Comparison of ENCODE assay signal across 8 mouse cellular contexts in the genomic region with DNA sequence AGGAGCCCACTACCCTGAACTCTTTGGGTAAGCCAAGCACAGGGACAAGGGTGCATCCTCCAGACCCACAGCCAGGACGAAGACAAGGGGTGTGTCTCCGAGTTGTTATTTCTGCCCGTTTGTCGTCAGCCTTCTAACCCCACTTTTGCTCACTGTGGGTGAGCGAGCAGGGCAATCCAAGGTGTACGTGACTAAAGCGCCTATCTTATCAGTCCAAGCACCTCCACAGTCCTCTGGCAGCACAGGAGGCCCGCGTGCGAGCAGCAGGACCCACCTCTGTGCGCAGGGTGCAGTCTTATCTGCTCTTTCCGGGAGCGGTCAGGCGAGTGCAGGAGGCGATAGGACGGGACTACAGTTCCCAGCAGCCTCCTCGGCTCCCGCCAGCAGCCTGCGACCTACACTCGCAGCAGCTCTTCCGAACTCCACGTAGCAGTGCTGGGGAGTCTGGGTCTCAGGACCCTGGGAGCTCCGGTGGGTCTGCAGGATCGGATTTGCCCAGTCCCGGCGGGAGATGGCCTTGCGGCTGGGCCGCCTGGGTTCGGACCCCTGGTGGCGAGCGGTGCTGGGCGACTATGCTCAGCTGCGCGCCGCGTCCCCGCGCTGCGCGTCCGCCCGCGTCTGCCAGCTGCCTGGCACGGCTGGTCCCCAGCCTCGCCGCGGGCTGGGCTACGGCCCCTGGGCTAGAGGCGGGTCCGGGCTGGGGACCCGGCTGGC. TPM values are rescaled to one million over a fixed set of nuclear protein-coding genes. Genes with fewer than 3 reads are reported as not detected.
DNase-seq lines count a peak whose midpoint lies in the region; ATAC-seq and TF ChIP-seq lines count a peak whose summit lies in the region.

A gene (plus strand): TSS at position 376 of the 714 bp plus-strand sequence.

- peak; percentile 57 for TF ChIP-seq CTCF in heart, adult 2 months (IDR thresholded peaks at IDR 0.05)

- H3K27ac ChIP-seq in embryonic facial prominence, embryonic 13.5 days = peak within 1 kb of the TSS; percentile 81
- peak within 1 kb of the TSS; percentile 94 for H3K27ac ChIP-seq in heart, adult 2 months
- peak within 1 kb of the TSS; percentile 76 for H3K27ac ChIP-seq in limb, embryonic 13.5 days
- H3K27ac ChIP-seq in midbrain, embryonic 16.5 days (ENCODE audit: low read length) = peak within 1 kb of the TSS; percentile 81

- peaks cover 13% of the 10 kb centered on the region for H3K4me1 ChIP-seq in embryonic facial prominence, embryonic 13.5 days
- peaks cover 2% of the 10 kb centered on the region for H3K4me1 ChIP-seq in heart, adult 2 months (ENCODE audit: control insufficient read depth, insufficient read depth, low read length)
- peaks cover 10% of the 10 kb centered on the region; the same call in 1 of the 2 replicates for H3K4me1 ChIP-seq in limb, embryonic 13.5 days
- peaks cover 11% of the 10 kb centered on the region for H3K4me1 ChIP-seq in midbrain, embryonic 16.5 days (ENCODE audit: control insufficient read depth, insufficient read depth, low read length)

- H3K27me3 ChIP-seq in embryonic facial prominence, embryonic 13.5 days = no peaks in the 10 kb centered on the region
- H3K27me3 ChIP-seq in heart, adult 2 months (ENCODE audit: control insufficient read depth, insufficient read depth, low read length) = no peaks in the 10 kb centered on the region
- H3K27me3 ChIP-seq in limb, embryonic 13.5 days = no peaks in the 10 kb centered on the region
- H3K27me3 ChIP-seq in midbrain, embryonic 16.5 days (ENCODE audit: control insufficient read depth, insufficient read depth, low read depth, low read length) = no peaks in the 10 kb centered on the region

- TF ChIP-seq POLR2A in heart, adult 2 months (IDR thresholded peaks at IDR 0.05; ENCODE audit: insufficient read depth, low read depth, low read length) = peak; percentile 79

- peak; percentile 95 for ATAC-seq in embryonic facial prominence, embryonic 13.5 days (ENCODE audit: insufficient number of reproducible peaks, insufficient read depth, low FRiP score, low TSS enrichment, low read depth)
- ATAC-seq in limb, embryonic 13.5 days (ENCODE audit: low FRiP score, low read depth) = peak; percentile 98
- peak; percentile 100 for ATAC-seq in midbrain, embryonic 16.5 days

- H3K4me3 ChIP-seq in embryonic facial prominence, embryonic 13.5 days = peak within 1 kb of the TSS; percentile 94
- H3K4me3 ChIP-seq in heart, adult 2 months = peak within 1 kb of the TSS; percentile 97
- H3K4me3 ChIP-seq in limb, embryonic 13.5 days = peak within 1 kb of the TSS; percentile 93
- H3K4me3 ChIP-seq in midbrain, embryonic 16.5 days (ENCODE audit: low read depth, low read length) = peak within 1 kb of the TSS; percentile 92

- DNase-seq in 3134 (ENCODE audit: extremely low read depth, insufficient read length, low spot score) = peak; percentile 88
- DNase-seq in adrenal gland, postnatal 36 days = peak; percentile 84 to 91
- peak; percentile 87 to 90 for DNase-seq in heart, adult 2 months
- DNase-seq in kidney, adult 8-10 months = peak; percentile 73 to 77
- DNase-seq in spleen, postnatal 10 days (ENCODE audit: low spot score in 2 of 2) = peak; percentile 90

- 0 out of 2 replicates have a peak, but pooled peaks cover 1% of the 10 kb centered on the region for H3K79me2 ChIP-seq in heart, adult 2 months (replicated peaks; ENCODE audit: control insufficient read depth, insufficient read depth, low read length)

- H3K9me3 ChIP-seq in embryonic facial prominence, embryonic 13.5 days = no peaks in the 10 kb centered on the region
- no peaks in the 10 kb centered on the region for H3K9me3 ChIP-seq in limb, embryonic 13.5 days
- no peaks in the 10 kb centered on the region for H3K9me3 ChIP-seq in midbrain, embryonic 16.5 days (replicated peaks; ENCODE audit: control insufficient read depth, low read length, poor library complexity, severe bottlenecking)

- H3K36me3 ChIP-seq in embryonic facial prominence, embryonic 13.5 days = peaks cover 21% of the 10 kb centered on the region
- no peaks in the 10 kb centered on the region for H3K36me3 ChIP-seq in heart, adult 2 months (ENCODE audit: control insufficient read depth, insufficient read depth, low read length)
- H3K36me3 ChIP-seq in limb, embryonic 13.5 days = peaks cover 22% of the 10 kb centered on the region
- H3K36me3 ChIP-seq in midbrain, embryonic 16.5 days (ENCODE audit: control insufficient read depth, insufficient read depth, low read length) = peaks cover 12% of the 10 kb centered on the region

- H3K9ac ChIP-seq in embryonic facial prominence, embryonic 13.5 days = peak within 1 kb of the TSS; percentile 86
- peak within 1 kb of the TSS; percentile 90 for H3K9ac ChIP-seq in heart, adult 2 months (ENCODE audit: low read depth, low read length)
- H3K9ac ChIP-seq in limb, embryonic 13.5 days = peak within 1 kb of the TSS; percentile 85
- H3K9ac ChIP-seq in midbrain, embryonic 16.5 days (ENCODE audit: low read depth, low read length) = peak within 1 kb of the TSS; percentile 84

- intact Hi-C loops in heart, adult 2 months (cut with DNase I) = loop anchor here (2.0 kb wide), 1 partner anchor 59 kb away; no protein-coding TSS in a partner anchor

- under 1% methylated on average over 51 of the region's 51 CpGs for WGBS in embryonic facial prominence, embryonic 13.5 days
- 1% methylated on average over 51 of the region's 51 CpGs for WGBS in heart, adult 2 months
- under 1% methylated on average over 51 of the region's 51 CpGs for WGBS in limb, embryonic 13.5 days
- under 1% methylated on average over 48 of the region's 51 CpGs for WGBS in midbrain, embryonic 16.5 days

- peak within 1 kb of the TSS; percentile 80 for H3K4me2 ChIP-seq in embryonic facial prominence, embryonic 13.5 days
- H3K4me2 ChIP-seq in limb, embryonic 13.5 days (replicated peaks) = peak within 1 kb of the TSS; percentile 76
- peak within 1 kb of the TSS; percentile 78 for H3K4me2 ChIP-seq in midbrain, embryonic 16.5 days (ENCODE audit: low read length)

- peak; percentile 52; the same call in 1 of the 2 replicates for TF ChIP-seq EP300 in heart, adult 2 months (IDR thresholded peaks at IDR 0.05; ENCODE audit: insufficient read depth, low read depth, low read length)

RNA-seq across cellular contexts. Expression of the gene that starts here (rescaled TPM):
- 10 to 100 TPM; 17.0 to 18.9 TPM for total RNA-seq in adrenal gland, postnatal 36 days (2021)
- 21.0 and 28.3 TPM in 2 replicates for polyA plus RNA-seq in embryonic facial prominence, embryonic 13.5 days (2015; fragmentation: Nextera tagmentation; extraction: Ambion mirVana)
- 10 to 100 TPM; 39.1 to 41.1 TPM for total RNA-seq in heart, adult 2 months (2021)
- polyA plus RNA-seq in heart, adult 2 months (2012; rRNA removed) = 14.8 and 23.8 TPM in 2 replicates
- polyA plus RNA-seq in limb, embryonic 13.5 days (2015; fragmentation: Nextera tagmentation; extraction: Ambion mirVana) = 20.7 and 20.9 TPM in 2 replicates
- polyA plus RNA-seq in midbrain, embryonic 16.5 days (2015; fragmentation: Nextera tagmentation; extraction: Ambion mirVana) = 13.5 and 13.6 TPM in 2 replicates

Comparison
In these comparisons a context has a peak if more than half of its experiments do, and no peak if none do; other contexts are left out.
1. Peak in every context shown above with its lines: DNase-seq, ATAC-seq, H3K4me3 ChIP-seq and H3K27ac ChIP-seq.